Mouse (Mus musculus) spleen, adult 12 weeks (tissue): ENCODE measurements around the gene Creb3l2.

Experiments
- DNase-seq: peaks from one replicate; pipeline ENCODE4 v3.0.0; 2022; ENCODE audit warnings: low spot score

The Creb3l2 gene

GRCm38 (mm10) chr6:37441251-37442011 lies 515 bp downstream of the Creb3l2 start:
- DNase-seq, result no peak

DNA sequence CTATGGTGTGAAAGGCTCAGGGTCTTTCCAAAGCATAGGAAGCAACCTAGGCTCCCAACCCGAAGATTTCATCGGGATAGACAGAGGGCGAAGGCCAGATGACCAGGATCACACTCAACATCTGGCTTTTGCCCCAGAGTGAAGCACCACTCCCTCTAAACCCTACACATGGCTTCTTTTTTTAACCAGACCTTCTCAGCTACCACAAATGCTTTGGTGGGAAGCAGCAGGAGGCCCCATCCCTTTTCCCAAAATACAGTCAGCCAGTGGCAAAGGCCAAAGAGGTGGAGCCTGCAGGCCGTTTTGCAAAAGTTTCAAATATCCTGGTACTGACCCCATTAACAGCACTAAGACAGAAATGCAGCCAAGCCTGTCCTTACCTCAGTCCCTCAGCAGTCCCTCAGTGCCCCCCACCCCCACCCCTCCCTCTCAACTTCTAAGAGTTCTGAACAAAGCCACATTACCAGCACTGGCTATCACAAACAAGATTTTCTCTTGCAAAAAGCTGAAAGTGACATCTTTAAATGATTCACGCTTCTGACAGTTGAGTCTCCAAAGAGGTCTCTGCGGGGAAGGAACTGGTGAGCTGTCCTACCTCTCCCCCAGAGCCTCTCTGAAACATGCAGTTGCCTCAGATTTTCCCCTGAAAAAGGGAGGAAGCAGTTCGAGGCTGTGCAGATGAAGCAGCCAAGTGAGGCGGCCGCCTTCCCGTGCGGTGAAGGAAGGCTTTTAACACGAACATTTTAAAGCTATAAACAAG lies 1.3 kb downstream of the Creb3l2 start:
- no peak for DNase-seq

DNA sequence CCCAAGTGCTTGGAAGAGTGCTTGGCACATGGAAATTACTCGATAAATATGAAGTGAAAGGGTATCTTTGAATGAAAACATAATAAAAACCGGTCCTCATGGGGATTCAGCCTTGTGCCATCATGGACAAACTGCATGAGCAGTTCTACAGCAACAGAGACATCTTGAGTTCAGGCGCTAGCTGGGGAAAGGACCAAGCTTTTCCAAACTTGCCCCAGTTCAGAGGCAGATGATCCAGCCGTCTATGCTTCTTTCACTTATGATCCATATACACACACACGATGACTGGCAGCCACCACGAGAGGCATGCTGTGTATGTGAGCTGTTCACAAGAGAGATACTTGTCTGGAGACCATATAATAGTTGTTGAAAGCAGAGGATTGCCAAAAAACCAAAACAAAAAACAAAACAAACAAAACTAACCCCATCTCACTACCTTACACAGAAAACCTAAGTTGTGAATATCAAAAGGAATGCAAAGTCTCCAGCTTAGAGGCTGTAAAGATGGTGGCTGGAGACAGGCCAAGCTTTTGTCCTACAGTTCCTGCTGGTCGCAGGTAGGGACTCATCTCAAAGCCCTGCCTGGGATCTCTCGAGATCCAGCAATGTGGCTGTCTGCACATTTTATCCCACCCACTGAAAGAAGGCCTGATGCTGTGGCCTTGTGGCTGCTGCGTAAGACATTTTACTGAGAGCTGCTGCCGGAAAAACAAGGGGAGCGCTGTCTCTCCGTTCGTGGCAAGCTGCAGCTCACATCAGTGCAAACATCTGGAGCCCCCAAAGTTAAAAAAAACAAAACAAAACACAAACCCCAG lies 2.1 kb downstream of the Creb3l2 start:
- no peak for DNase-seq

DNA sequence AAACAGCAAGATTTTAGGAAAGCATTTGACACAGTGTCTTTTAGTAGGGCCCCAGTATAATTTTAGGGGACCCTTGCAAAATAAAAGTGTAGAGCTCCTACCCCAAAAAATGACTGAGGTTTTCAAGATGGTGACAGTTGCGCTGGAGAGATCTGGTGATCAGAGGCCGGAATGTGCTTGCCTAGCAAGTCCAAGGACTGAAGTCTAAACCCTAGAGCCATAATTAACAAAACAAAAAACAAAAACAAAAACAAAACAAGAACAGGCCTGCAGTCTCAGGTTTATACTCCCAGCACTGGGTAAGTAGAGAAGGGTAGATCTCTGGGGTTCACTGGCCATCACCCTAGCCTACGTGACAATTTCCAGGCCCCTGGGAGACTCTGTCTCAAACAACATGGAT lies 3.4 kb downstream of the Creb3l2 start:
- no peak for DNase-seq

DNA sequence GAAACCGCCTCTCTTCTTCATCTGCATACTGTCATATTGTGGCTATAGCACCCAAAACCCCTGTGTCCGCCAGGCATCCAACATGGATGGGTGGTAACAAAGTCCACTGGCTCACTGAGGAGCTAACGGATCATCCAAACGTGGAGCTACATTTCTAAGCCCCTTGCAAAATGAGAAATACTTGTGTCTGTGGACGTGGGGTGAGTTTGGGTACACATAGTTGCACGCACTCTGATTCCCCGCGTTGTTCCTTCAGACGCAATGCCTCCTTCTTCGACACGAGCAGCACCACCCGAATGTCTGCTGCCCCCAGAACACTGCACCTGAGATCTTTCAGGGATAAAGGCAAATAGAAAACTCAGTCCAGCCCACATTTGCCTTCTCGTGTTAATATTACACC lies 4.9 kb downstream of the Creb3l2 start:
- no peak for DNase-seq

- no peak for DNase-seq
These were observed 6.6 kb downstream of the Creb3l2 start for GRCm38 (mm10) chr6:37435391-37435790.

- no peak for DNase-seq
These were observed 12.0 kb downstream of the Creb3l2 start for GRCm38 (mm10) chr6:37429849-37430470.

DNA sequence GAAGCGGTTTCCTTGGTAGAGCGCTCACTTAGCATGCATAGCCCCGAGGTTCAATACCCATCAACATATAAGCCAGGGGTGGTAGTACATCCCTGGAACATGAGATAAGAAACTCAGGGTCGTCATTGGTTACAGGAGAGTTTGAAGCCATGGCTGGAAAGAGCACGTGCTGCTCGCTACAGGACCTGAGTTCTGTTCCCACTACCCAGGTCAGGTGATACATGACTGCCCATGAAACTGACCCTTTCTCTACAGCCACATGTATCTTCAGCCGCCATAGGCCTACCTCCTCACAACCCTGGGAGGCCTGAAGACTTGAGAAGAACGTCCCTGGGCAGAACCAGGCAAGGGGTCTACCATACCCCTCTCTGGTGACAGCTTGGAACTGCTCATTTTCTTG lies 13.0 kb downstream of the Creb3l2 start:
- DNase-seq, result no peak

- DNase-seq, result no peak
These were observed 13.9 kb downstream of the Creb3l2 start for GRCm38 (mm10) chr6:37428044-37428443.

- DNase-seq, result no peak
These were observed 15.3 kb downstream of the Creb3l2 start for GRCm38 (mm10) chr6:37426615-37427014.

- DNase-seq, result no peak
These were observed 16.1 kb downstream of the Creb3l2 start for GRCm38 (mm10) chr6:37425833-37426232.

DNA sequence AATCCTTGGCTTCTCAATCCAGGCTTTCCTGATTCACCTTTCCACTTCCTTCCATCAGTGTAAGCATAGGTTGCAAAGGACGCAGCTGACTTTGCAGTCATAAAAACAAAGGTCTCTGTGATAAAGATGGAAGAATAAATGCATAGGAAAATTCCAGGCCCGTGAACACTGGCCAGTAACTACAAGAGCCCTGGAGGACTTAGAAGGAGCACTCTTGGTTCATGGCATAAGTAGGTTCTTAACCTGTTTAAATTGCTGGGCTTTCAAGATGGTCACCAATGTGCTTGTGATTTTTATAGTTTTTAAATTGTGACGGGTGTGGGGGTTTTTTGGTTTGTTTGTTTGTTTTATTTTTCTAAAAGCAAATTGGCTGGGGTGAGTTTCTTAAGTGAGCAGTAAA lies 16.9 kb downstream of the Creb3l2 start:
- DNase-seq, result no peak

GRCm38 (mm10) chr6:37424374-37424773 lies 17.6 kb downstream of the Creb3l2 start:
- no peak for DNase-seq

GRCm38 (mm10) chr6:37423386-37423785 lies 18.6 kb downstream of the Creb3l2 start:
- no peak for DNase-seq

- DNase-seq, result no peak
These were observed 20.8 kb downstream of the Creb3l2 start for GRCm38 (mm10) chr6:37421124-37421523.

- no peak for DNase-seq
These were observed 22.5 kb downstream of the Creb3l2 start for GRCm38 (mm10) chr6:37419445-37419941.

- DNase-seq, result no peak
These were observed 23.0 kb downstream of the Creb3l2 start for GRCm38 (mm10) chr6:37418931-37419330.

GRCm38 (mm10) chr6:37416743-37417142 lies 25.2 kb downstream of the Creb3l2 start:
- DNase-seq, result no peak

GRCm38 (mm10) chr6:37415505-37415904 lies 26.4 kb downstream of the Creb3l2 start:
- no peak for DNase-seq

- DNase-seq, result no peak
These were observed 26.9 kb downstream of the Creb3l2 start for GRCm38 (mm10) chr6:37415034-37415433.

GRCm38 (mm10) chr6:37414576-37414975 lies 27.4 kb downstream of the Creb3l2 start:
- no peak for DNase-seq

GRCm38 (mm10) chr6:37411696-37412095 lies 30.2 kb downstream of the Creb3l2 start:
- DNase-seq, result no peak
